Mouse (Mus musculus) telencephalon, adult 2 months (tissue): ENCODE measurements around the gene Mex3a.

Experiments used
- DNase-seq: peaks from one replicate; pipeline ENCODE4 v3.0.0-alpha.2; 2011; ENCODE audit warnings: low read depth, low spot score

Mex3a gene

DNA sequence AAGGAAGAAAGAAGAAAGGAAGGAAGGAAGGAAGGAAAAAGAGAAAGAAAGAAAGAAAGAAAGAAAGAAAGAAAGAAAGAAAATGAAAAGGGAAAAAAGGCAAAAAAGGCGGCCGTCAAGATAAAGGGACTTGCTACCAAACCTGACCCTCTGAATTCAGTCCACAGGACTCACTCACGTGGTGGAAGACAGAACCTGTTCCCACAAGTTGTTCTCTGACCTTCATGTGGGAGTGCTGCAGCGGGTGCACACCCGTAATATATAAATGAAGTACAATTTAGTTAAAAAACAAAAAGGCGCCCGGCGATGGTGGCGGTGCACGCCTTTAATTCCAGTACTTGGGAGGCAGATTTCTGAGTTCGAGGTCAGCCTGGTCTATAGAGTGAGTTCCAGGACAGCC lies 3.5 kb upstream of the Mex3a start:
- no peak for DNase-seq

DNA sequence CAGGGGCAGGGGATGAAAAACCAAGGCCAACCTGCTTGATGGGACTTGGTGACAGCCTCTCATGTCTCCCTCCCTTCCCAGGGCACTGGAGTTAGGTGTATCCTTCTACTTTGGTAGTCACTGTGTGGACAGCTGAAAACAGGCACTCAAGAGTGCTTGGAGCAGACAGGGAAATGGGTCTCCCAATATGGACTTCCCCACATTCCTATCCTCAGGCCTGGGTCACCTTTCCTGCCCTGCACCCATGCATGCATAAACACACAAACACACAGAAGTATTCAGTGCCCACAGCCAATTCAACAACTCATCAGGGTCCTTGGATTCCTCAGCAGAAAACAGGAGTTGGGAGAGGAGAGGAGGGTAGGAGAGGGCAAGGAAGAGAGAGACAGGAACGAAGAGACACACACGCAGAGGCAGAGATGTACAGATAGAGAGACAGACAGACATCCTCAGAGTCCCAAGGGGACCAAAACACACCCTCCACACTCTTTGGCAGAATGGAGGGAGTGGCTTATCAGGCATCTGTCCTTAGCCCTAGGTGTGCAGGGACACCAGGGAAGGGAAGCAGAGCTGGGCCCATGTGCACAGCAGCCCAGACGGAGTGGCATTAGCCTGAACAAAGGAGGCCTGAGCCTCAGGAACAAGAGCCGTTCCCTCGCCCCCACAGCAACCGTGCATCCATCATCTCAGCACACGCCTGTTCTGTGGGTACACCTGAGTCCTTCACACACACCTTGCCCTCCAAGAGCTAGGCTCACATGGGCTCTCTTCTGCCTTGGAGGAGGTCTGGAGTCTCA lies 2.8 kb upstream of the Mex3a start:
- no peak for DNase-seq

DNA sequence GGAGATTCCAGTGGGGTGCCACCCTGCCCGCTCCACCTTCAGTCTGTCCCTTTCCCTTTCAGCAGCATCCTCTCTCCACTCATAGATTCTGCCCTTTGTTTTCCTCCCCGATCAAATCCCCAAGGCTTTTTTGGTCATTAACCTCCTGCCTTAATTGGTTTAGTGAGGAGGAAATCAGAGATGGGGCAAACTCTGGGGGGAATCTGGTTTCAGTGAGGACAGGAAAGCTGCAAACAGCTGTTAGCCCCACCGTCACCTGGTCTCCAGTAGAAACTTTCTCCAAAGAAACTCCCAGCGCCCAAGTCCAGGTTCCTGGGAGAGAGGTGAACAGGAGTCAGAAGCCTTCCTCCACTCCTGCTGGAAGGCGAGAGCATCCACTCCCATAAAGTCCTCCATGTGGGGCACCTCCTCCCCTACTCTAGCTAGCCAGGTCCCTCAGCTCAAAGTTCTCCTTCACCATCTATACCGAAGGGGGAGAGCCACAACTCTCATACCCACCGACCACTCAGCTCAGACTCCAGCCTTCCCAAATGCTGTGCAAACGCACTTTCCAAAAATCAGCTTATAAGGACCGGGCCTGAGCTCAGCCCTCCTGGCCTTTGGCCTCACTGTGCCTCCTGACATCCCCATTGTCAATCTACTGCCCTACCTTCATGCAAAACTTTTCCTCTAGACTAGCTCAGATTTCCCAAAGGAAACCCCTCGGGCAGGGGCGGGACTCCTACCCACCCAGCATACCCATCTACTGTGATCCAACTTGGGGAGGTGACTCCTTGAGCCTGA lies 1.9 kb upstream of the Mex3a start:
- DNase-seq: no peak

DNA sequence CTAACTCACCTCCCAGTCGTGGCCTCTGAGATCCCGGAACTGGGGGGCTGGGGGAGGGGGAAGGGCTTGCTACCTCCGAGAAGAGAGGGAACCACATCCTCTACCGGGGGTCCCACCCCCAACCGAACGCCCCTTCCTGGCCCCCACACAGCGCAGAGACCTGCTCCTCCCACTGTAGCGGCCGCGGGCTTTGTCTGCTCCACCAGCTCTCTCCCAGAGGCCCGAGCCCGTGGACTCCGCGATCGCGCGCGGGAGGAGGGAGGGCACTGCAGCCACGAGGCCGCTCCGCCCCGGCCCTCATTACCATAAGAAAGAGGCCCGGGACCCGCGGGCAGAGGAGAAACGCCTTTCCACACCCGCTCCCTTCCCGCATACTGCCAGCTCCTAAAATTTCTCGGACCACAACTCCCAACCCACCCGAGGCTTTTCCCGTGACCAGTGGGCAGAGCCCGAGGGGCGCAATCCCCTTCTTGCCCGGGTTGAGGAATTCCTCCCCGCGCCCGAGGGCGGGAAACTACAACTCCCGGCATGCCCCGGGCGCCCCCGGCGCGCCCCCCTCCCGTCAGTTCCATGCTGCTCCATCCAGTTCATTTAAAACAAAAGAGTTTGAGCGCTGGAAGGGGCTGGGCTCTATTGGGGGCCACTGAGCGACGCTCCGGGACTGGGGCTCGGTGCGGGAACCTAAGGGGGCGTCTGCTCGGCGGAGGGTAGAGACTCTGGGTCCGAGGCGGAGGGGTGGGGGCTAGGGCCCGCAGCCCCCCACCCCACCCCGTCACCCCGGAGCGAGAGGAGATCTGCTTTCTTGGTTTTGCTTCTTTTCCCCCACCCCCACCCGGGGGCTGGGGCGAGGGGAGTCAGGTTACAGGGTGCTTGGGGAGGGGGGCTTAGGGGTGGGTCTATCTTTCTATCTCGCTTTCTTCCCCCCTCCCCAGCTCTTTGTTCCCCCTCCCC lies 572 bp upstream of the Mex3a start:
- peak; percentile 58 for DNase-seq

DNA sequence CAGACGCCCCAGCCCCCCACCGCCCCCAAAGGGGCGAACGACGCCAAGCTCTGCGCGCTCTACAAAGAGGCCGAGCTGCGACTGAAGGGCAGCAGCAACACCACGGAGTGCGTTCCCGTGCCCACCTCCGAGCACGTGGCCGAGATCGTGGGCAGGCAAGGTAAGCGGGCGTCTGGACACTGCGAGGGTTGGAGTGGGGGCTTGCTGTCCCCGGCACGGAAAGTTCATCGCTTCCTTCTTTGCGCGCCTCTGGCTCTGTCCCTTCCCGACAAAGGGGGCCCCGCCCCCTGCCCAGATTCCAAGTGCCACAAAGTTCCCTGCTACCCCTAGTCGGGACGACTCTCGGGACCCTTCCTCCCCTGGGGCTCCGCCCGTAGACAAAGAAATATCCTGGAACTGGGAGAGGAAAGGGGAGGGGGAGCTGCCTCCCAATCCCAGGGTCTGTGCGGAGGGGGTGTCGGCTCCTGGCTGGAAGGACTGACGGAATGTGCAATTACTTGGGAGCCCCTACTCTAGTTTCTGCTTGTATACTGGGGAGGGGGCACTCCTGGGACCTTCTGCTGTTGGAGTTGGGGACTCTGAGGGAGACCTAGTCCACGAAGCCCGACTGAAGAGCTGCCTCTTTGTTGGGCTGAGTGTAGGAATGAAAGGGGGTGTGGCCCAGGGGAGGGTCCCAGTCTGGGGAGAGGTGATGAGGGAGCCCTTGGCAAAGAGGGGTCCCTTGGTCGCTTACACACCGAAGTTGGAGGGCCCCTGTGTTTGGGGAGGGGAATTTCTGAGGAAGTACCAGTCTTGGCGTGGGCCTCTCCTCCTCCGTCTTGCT lies 705 bp downstream of the Mex3a start:
- DNase-seq: no peak

DNA sequence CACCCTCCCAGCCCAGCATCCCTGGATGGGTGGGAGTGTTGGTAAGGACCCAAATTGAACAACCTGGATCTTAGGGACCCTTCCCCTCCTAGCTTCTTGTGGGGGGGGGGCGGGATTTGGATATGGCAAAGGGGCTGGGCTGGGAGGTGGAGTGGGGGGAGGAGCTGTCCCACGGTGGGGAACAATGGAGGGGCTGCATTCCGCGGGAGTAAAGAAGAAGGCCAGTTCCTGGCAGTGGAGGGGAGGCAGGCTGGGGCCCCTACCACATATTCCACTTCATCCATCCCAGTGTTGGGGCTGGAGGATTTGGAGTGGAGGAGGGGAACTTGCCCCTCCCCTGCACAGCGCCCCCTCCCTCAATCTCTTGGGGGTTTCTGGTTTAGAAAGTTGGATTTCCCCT lies 1.5 kb downstream of the Mex3a start:
- DNase-seq: no peak

DNA sequence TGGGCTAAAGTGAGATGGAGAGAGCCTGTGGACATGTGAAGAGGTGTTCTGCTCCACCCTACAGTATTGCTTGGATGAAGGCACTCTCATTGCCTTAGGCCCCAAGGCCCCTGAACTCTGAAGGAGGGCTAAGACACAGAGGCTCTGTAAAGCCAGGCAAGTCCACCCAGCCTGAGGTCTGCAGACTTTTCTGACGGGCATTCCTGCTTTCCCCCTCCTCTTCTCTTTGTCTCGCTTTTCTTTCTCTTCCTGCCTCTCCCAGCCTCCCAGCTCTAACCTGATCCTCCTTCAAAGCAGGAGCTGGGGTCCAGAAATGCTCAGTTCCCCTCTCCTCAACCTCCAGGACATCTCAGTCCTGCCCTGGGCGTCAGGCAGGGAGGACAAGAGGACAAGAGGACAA lies 2.8 kb downstream of the Mex3a start:
- DNase-seq: no peak

DNA sequence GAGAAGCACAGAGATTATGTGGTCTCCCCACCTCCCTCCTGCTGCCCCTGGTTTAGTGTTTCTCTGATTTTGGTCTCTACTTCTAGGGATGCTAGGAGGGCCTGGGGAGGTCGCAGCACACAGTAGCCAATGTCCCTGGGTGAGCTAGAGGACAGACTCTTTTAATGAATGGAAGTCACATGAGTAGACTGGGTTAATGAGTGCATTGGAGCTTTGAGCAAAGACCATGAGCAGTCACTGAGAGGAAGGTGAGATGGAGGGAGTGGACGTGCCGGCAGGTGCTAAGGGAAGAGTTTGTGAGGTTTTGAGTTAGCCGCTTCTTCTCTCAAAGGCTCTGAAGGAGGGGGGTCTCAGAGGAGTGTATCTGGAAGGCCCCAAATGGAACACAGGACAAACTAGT lies 3.3 kb downstream of the Mex3a start:
- DNase-seq: no peak

DNA sequence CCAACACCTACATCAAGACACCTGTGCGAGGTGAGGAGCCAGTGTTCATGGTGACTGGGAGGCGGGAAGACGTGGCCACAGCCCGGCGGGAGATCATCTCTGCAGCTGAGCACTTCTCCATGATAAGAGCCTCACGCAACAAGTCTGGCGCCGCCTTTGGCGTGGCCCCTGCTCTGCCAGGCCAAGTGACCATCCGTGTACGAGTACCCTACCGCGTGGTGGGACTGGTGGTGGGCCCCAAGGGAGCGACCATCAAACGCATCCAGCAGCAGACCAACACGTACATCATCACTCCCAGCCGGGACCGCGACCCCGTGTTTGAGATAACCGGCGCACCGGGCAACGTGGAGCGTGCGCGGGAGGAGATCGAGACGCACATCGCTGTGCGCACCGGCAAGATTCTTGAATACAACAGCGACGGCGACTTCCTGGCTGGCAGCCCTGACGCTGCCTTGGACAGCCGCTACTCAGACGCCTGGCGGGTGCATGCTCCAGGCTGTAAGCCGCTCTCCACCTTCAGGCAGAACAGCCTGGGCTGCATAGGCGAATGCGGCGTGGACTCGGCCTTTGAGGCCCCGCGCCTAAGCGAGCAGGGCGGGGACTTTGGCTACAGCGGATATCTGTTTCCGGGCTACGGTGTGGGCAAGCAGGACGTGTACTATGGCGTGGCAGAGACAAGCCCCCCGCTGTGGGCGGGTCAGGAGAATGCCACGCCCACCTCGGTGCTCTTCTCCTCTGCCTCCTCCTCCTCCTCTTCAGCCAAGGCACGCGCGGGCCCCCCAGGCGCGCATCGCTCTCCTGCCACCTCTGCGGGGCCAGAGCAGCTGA lies 4.1 kb downstream of the Mex3a start:
- DNase-seq: peak; percentile 69

DNA sequence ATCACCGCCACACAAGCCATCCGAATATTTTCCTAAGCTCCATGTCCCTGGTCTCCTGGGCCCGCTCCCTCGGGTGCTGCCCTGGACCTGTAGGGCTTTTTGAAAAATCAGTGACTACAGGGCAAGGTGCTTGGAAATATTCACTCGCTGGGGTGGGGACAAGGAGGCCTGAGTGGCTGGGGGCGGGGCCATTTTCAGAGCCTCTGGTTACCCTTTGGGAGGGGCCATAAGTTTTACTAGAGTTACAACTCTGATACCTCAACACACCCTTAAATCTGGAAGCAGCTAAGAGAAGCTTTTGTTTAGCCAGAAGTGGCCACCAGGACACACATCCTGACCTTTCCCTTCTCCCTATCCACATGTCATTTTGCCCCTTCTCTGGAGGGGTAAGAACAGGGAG lies 5.0 kb downstream of the Mex3a start:
- DNase-seq: no peak

DNA sequence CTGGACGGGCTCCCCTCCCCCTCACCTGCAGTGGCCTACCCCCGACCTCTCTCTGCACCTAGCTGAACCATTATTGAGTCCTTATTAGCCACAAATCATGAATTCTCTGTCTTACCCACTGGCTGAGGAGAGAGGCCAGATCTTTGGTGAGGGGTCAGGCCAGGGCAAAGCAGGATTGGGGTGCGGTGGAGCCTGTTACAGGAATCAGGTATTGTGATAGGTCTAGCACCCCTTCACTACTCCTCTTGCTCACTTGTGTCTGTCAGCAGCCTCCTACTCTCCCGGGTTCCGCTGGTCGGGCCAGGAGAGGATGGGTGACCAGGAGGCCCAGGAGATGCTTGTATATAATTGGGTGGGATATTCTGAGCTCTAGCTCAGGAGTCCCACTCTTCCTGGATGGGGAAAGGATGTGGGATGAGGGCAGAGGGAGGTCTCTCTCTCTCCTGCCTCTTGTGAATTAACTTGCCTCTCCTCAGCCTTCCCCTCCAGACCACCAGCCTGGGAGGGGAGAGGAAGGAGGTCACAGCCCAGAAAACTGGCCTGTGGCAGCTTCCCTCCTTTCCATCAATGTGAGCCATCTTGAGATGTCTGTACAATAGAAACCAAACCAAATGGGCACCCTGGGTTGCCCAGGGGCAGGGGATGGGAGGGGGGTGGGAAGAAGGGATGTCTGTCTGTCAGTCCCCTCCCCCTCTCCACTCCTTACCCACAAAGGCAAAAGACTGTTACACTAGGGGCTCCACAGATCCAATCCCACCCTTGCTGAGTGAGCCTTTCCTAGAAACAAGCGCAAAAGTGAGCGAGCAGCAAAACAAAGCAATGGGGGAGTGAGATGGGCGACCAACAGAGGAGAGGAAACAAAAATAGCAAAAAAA lies 6.3 kb downstream of the Mex3a start:
- no peak for DNase-seq

DNA sequence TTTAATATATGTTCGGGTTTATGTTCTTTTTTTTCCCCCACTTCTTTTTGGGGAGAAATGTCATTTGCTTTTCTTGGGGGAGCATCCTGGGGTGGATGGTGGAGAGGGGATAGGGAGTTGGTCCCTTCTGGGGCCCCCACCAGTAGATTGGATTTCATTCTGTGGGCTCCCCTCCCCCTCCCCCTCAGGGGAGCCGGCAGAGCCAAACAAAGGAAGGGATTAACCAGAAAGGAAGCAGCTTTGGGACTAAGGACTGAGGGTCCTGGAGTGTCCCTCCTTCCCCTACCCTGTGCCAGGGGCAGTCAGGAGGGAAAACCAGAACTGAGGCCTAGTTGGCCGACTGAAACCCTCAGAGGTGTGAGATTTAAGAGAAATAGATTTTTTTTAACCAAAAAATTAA lies 7.2 kb downstream of the Mex3a start:
- no peak for DNase-seq

DNA sequence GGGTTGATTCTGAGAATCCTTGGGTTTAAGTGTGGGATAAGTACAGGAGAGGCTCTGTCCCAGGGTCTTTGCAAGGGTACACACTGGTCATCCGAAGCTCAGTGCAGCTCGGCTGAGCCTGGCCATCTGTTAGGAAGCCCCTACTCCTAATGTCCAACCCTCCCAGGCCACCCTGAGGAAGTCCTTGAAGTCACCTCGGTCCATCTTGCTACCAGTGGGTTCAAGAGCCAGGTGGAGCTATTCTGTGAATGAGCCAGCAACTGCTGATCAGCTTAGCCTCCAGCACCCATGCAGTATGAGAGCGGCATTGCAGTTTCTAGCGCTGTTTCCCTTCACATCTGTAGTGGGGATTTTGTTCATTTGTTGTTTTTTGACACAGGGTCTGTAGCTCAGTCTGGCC lies 7.9 kb downstream of the Mex3a start:
- no peak for DNase-seq

DNA sequence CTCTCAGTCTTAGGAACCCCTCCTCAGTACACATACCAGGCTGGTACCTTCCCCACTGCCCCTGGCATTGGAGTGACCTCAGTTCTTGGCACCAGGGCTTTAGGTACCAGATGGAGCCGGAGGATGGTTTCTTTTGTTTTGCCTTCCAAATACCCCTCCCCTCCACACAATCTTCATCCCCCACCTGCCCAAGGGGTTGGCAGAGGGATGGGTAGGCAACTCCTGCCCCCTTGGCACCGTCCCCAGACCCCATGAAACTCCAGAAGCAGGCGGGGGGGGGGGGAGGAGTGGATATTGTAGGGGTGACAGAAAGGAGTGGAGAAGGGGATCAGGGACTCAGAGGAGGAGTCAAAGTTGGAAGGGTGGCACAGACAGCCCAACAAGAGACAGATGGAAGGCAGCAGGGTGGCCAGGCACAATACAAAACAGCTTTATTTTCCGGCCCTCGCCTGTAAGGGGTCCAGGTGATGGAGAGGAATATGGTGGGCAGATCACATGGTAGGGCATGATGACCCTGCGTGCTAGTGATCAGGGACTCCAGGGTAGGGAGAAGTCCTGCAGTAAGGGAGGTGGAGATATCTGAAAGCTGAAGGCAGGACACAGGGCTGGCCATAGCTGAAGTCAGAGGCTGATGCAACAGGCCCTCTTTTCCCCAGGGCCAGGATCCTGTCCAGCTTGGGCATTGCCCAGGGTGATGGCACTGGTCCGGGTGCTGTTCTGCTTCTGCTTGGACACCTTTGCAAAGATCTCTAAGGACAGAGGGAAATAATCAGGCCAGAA lies 9.6 kb downstream of the Mex3a start:
- DNase-seq: no peak

DNA sequence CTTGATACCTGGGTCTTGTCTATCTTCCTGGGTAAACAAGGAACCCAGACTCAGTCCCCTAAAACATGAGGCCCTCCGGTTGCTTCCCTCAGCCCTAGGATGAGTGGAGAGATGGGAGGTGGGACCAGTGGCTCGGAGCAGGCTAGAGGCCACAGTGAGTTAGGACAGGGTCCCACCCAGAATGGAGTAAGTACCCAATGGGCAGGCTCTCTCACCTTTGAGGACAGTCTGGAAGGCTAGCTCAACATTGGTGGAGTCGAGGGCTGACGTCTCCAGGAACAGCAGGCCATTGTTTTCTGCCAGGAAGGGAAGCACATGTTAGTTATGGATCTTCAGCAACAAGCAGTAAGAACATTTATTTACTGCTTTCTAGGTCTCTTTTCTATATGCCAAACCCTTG lies 10.3 kb downstream of the Mex3a start:
- no peak for DNase-seq

DNA sequence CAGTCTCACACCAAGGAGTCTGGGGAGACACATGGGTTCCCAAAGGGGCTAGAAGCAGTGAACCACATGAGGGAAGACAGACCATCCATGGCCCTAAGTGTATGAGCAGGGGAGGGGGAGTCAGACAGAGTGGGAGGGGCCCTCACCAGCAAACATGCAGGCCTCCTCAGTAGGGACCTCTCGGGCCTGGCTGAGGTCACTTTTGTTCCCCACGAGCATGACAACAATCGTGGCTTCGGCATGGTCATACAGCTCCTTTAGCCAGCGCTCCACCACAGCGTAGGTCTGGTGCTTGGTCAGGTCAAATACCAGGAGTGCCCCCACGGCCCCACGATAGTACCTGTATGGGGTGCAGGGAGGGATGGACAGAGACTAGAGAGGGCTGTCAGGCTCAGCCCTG lies 11.0 kb downstream of the Mex3a start:
- DNase-seq: no peak

DNA sequence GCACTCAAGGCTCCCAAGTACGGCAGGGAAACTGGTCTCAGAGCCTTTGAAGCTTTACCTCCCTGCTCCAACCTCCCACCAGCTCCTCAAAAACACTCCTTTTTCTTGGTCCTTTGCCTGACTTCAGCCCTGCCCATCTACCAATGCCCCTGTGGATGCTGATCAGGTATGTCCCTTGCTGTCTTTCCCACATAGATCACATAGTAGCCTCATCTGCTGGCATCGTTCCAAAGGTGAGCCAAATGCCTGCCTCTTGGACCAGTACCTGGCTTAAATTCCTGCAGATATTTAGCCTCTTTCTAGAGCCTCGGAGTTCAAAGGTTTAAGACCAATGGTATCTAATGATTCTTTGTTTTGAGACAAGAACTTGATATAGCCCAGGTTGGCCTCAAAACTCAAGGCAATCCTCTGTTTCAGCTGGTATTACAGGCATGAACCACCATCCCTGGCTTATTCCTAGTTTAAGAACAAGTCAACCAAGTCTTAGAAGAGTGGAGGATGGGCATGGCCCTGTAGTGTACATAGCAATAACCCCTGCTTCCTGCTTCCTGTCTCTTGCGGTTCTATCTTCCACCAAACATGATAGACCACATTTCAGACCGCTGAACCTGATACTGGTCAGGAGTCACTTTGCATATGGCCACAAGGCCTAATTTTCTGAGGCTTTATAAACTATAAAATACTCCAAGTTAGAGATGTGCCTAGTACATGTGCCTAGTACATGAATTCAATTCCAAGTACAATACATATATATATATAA lies 11.6 kb downstream of the Mex3a start:
- no peak for DNase-seq

DNA sequence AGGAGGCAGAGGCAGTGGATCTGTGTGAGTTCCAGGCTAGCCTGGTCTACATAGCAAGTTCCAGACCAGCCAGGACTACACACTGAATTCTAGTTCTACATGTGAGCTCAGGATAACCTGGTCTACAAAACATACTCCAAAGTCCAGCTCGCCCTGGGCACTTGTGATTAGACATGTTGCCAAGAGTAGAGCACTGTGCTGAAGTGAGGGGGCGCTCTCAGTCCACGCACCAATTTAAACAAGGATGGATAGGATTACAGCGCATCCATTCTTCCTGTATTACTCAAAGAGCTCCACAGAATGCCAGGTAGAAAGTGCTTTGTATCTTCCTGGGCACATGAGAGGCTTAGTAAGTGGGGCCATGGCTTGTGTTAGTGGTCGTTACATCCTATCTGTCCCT lies 12.3 kb downstream of the Mex3a start:
- DNase-seq: no peak
